8 mouse cellular contexts compared by ENCODE assay signal in the genomic region with DNA sequence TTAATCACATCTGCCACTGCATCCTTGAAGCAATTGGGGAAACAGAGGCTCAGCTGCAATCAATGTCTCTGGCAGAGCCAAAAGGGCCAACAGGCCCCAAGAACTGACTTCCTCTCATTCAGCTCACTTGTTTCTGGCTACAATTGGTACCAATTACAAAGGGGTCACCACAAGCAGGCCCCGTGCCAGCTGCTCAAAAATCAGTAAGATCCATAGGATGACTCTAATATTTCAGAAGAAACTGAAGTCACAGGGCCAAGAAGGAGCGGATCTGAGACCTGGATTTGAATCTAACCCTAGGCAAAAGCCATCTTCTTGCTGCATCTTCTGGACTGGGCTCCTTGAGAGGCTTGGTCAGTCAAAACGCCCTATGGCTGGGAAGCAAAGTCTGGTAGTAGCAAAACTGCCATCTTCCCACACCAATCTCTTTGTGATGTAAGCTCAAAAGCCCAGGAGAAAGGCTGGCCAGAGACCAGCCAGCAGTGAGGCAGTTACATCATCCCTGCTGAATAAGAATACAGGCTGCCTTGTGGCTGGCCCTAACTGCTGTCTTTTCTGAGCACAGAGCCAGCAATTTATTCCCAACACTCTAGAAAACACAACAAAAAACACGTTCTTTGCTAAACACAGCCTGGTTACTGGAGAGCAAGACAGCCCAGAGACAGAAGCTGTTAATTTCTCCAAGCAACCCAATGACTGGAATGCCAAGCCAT. TPM values are rescaled to one million over a fixed set of nuclear protein-coding genes. Genes with fewer than 3 reads are reported as not detected.
DNase-seq lines count a peak whose midpoint lies in the region; ATAC-seq and TF ChIP-seq lines count a peak whose summit lies in the region.

No protein-coding gene starts in this region.

- TF ChIP-seq POLR2A in cerebellum, adult 2 months (IDR thresholded peaks at IDR 0.05; ENCODE audit: borderline replicate concordance, insufficient read depth, low read length), result no peak
- no peak for TF ChIP-seq POLR2A in testis, adult 2 months (IDR thresholded peaks at IDR 0.05; ENCODE audit: control insufficient read depth, low read depth, low read length)

- H3K27ac ChIP-seq in cerebellum, adult 2 months (ENCODE audit: insufficient read depth, low read length), result peak overlapping the region; percentile 96
- no peak overlapping the region for H3K27ac ChIP-seq in testis, adult 2 months (ENCODE audit: control insufficient read depth, insufficient read depth, low read depth, low read length)
- H3K27ac ChIP-seq in hindbrain, postnatal 0 days, result peak overlapping the region; percentile 99
- no peak overlapping the region for H3K27ac ChIP-seq in liver, embryonic 14.5 days

- H3K9ac ChIP-seq in hindbrain, postnatal 0 days (replicated peaks; ENCODE audit: low read length), result peak overlapping the region; percentile 99
- H3K9ac ChIP-seq in liver, embryonic 14.5 days (replicated peaks), result peak overlapping the region; percentile 92

- peak overlapping the region; percentile 96 for H3K4me3 ChIP-seq in cerebellum, adult 2 months (replicated peaks; ENCODE audit: insufficient read depth, low read depth, low read length)
- peak overlapping the region; percentile 97 for H3K4me3 ChIP-seq in testis, adult 2 months (ENCODE audit: control insufficient read depth, low read depth, low read length)
- H3K4me3 ChIP-seq in hindbrain, postnatal 0 days (ENCODE audit: low read length), result peak overlapping the region; percentile 100
- H3K4me3 ChIP-seq in liver, embryonic 14.5 days (ENCODE audit: insufficient read depth in 1 of 2, low read depth in 2 of 2, low read length in 2 of 2), result peak overlapping the region in 1 of 2 experiments; percentile 83; a peak in 2 of 4 replicates

- WGBS in cerebellum, adult 2 months, result 24% methylated on average over 4 of the region's 4 CpGs
- 58% methylated on average over 4 of the region's 4 CpGs for WGBS in hindbrain, postnatal 0 days
- WGBS in liver, embryonic 14.5 days (ENCODE audit: insufficient replicate concordance), result 64% methylated on average over 4 of the region's 4 CpGs

- TF ChIP-seq EP300 in liver, embryonic 14.5 days (IDR thresholded peaks at IDR 0.05; ENCODE audit: low read depth), result no peak

- DNase-seq in cerebellum, adult 2 months, result peak; percentile 48 to 67
- DNase-seq in cerebellum, adult 11 months, result no peak
- DNase-seq in testis, postnatal 10 days (ENCODE audit: low spot score), result no peak
- peak; percentile 76 for DNase-seq in hindbrain, postnatal 0 days (ENCODE audit: low spot score)
- no peak for DNase-seq in liver, embryonic 14.5 days (ENCODE audit: low read depth in 3 of 3, low spot score in 3 of 3)
- no peak for DNase-seq in spleen, postnatal 4 days (ENCODE audit: low spot score in 2 of 2)
- DNase-seq in yolk sac, embryonic 10.5 days (ENCODE audit: low spot score), result no peak

- peak; percentile 70 for ATAC-seq in hindbrain, postnatal 0 days
- no peak for ATAC-seq in liver, embryonic 14.5 days (ENCODE audit: insufficient read depth)

- TF ChIP-seq CTCF in cerebellum, adult 2 months (IDR thresholded peaks at IDR 0.05; ENCODE audit: borderline replicate concordance, insufficient read depth, low read depth, low read length), result no peak
- no peak for TF ChIP-seq CTCF in testis, adult 2 months (IDR thresholded peaks at IDR 0.05; ENCODE audit: control insufficient read depth, insufficient read depth, insufficient replicate concordance, low read depth, low read length)
- no peak for TF ChIP-seq CTCF in hindbrain, postnatal 0 days (IDR thresholded peaks at IDR 0.05; ENCODE audit: low read depth)
- TF ChIP-seq CTCF in liver, embryonic 14.5 days (IDR thresholded peaks at IDR 0.05; ENCODE audit: low read depth), result no peak

- H3K36me3 ChIP-seq in testis, adult 2 months (ENCODE audit: control insufficient read depth, insufficient read depth, low read length), result no peaks in the 10 kb centered on the region
- H3K36me3 ChIP-seq in hindbrain, postnatal 0 days (ENCODE audit: insufficient read depth, low read length), result no peaks in the 10 kb centered on the region
- no peaks in the 10 kb centered on the region for H3K36me3 ChIP-seq in liver, embryonic 14.5 days (replicated peaks; ENCODE audit: control insufficient read depth, insufficient read depth, low read depth)

- peak overlapping the region; percentile 89 for H3K4me2 ChIP-seq in hindbrain, postnatal 0 days (ENCODE audit: low read depth, low read length)
- peak overlapping the region; percentile 75 for H3K4me2 ChIP-seq in liver, embryonic 14.5 days (ENCODE audit: low read depth)

- H3K4me1 ChIP-seq in cerebellum, adult 2 months (ENCODE audit: control insufficient read depth, insufficient read depth, low read length), result peaks cover 26% of the 10 kb centered on the region
- peaks cover 8% of the 10 kb centered on the region for H3K4me1 ChIP-seq in testis, adult 2 months (ENCODE audit: control insufficient read depth, insufficient read depth, low read length)
- H3K4me1 ChIP-seq in hindbrain, postnatal 0 days (ENCODE audit: insufficient read depth, low read length), result peaks cover 24% of the 10 kb centered on the region
- peaks cover 14 to 16% of the 10 kb centered on the region in 2 experiments for H3K4me1 ChIP-seq in liver, embryonic 14.5 days (replicated peaks; ENCODE audit: control insufficient read depth in 2 of 2, insufficient read depth in 2 of 2, low read length in 1 of 2)

- H3K27me3 ChIP-seq in cerebellum, adult 2 months (ENCODE audit: control insufficient read depth, insufficient read depth, low read length), result no peaks in the 10 kb centered on the region
- no peaks in the 10 kb centered on the region for H3K27me3 ChIP-seq in testis, adult 2 months (ENCODE audit: control insufficient read depth, insufficient read depth, low read length)
- H3K27me3 ChIP-seq in hindbrain, postnatal 0 days (ENCODE audit: insufficient read depth, low read length), result no peaks in the 10 kb centered on the region
- no peaks in the 10 kb centered on the region for H3K27me3 ChIP-seq in liver, embryonic 14.5 days (ENCODE audit: control insufficient read depth, insufficient read depth, low read length)

- no peaks in the 10 kb centered on the region for H3K9me3 ChIP-seq in hindbrain, postnatal 0 days (ENCODE audit: low read length)
- no peaks in the 10 kb centered on the region for H3K9me3 ChIP-seq in liver, embryonic 14.5 days (ENCODE audit: control insufficient read depth, low read length)

RNA-seq across cellular contexts. Expression of gene Rnf114, which starts 1.5 kb away (rescaled TPM):
- 101 and 106 TPM in 2 replicates for polyA plus RNA-seq in cerebellum, adult 2 months (2012; rRNA removed)
- 69.1 and 70.1 TPM in 2 replicates for polyA plus RNA-seq in testis, adult 2 months (2012; rRNA removed)
- total RNA-seq in hindbrain, postnatal 0 days (2014; rRNA removed), result 68.7 and 89.6 TPM in 2 replicates
- 79.8 and 85.8 TPM in 2 replicates for polyA plus RNA-seq in hindbrain, postnatal 0 days (2015; fragmentation: Nextera tagmentation; extraction: Ambion mirVana)
- 21.7 and 23.9 TPM in 2 replicates for polyA plus RNA-seq in liver, embryonic 14.5 days (2012; rRNA removed)
- polyA plus RNA-seq in liver, embryonic 14.5 days (2014; fragmentation: Nextera tagmentation; extraction: Ambion mirVana), result 25.8 and 28.4 TPM in 2 replicates

RNA-seq across cellular contexts. Expression of gene Spata2, which starts 1.7 kb away (rescaled TPM):
- 80.2 and 88.0 TPM in 2 replicates for polyA plus RNA-seq in cerebellum, adult 2 months (2012; rRNA removed)
- 14.9 and 15.0 TPM in 2 replicates for polyA plus RNA-seq in testis, adult 2 months (2012; rRNA removed)
- total RNA-seq in hindbrain, postnatal 0 days (2014; rRNA removed), result 41.3 and 45.6 TPM in 2 replicates
- polyA plus RNA-seq in hindbrain, postnatal 0 days (2015; fragmentation: Nextera tagmentation; extraction: Ambion mirVana), result 27.6 and 29.4 TPM in 2 replicates
- polyA plus RNA-seq in liver, embryonic 14.5 days (2012; rRNA removed), result 7.6 and 8.6 TPM in 2 replicates
- 6.8 and 7.5 TPM in 2 replicates for polyA plus RNA-seq in liver, embryonic 14.5 days (2014; fragmentation: Nextera tagmentation; extraction: Ambion mirVana)

RNA-seq across cellular contexts. Expression of gene Snai1, which starts 47.0 kb away (rescaled TPM):
- polyA plus RNA-seq in cerebellum, adult 2 months (2012; rRNA removed), result 1.1 and 1.9 TPM in 2 replicates
- polyA plus RNA-seq in testis, adult 2 months (2012; rRNA removed), result 7.9 TPM in 2 replicates
- total RNA-seq in hindbrain, postnatal 0 days (2014; rRNA removed), result 0.93 and 1.2 TPM in 2 replicates
- 3.6 and 4.3 TPM in 2 replicates for polyA plus RNA-seq in hindbrain, postnatal 0 days (2015; fragmentation: Nextera tagmentation; extraction: Ambion mirVana)
- 1.9 and 2.2 TPM in 2 replicates for polyA plus RNA-seq in liver, embryonic 14.5 days (2012; rRNA removed)
- 1.1 and 2.0 TPM in 2 replicates for polyA plus RNA-seq in liver, embryonic 14.5 days (2014; fragmentation: Nextera tagmentation; extraction: Ambion mirVana)

Comparison
In these comparisons a context has a peak if more than half of its experiments do, and no peak if none do; other contexts are left out.
1. DNase-seq: peak in cerebellum, adult 2 months (2 of 2) and hindbrain, postnatal 0 days (single experiment); none in cerebellum, adult 11 months (single experiment), testis, postnatal 10 days (single experiment), liver, embryonic 14.5 days (0 of 3), spleen, postnatal 4 days (0 of 2) and yolk sac, embryonic 10.5 days (single experiment).
2. H3K27ac ChIP-seq: peak in cerebellum, adult 2 months (single experiment) and hindbrain, postnatal 0 days (single experiment); none in testis, adult 2 months (single experiment) and liver, embryonic 14.5 days (single experiment).